8 mouse cellular contexts compared by ENCODE assay signal in the genomic region with DNA sequence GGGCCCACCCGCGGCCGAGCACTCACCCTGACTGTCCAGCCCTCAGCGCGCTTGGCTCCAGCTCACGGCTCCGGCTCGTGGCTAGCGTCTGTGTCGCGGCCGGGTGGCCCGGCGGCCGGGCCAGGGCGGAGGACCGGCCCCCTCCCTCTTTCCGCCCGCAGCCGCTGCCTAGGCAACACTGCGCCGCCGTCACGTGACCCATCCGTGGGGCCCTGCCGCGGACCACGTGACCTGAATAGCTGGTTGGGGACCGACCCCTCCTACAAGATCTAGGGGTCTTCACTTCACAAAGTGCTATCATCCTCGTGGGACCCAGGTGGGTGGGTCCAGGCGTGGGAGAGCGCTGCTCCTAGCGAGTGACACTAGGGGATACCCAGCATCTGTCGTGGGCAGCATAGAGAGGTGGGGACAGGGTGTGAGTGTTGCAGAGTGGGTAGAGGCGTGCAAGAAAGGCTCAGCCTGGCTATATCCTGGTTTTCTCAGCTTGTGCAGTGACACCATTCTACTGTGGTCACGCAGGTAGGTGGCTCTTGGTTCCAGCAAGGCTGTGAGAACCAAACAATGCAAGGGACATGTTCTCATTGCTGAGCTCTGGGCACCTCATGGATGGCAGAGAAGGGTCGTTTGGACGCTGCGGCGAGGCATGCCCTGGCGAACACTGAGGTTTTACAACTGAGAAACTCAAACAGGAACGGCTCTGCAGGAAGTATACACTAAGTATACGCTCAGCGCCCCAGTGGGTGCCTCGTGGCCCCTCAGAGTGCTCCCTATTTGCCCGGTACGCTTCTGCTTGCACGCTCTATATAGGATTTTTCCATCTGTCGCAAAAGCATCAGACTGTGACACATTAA. TPM values are rescaled to one million over a fixed set of nuclear protein-coding genes. Genes with fewer than 3 reads are reported as not detected.
DNase-seq lines count a peak whose midpoint lies in the region; ATAC-seq and TF ChIP-seq lines count a peak whose summit lies in the region.

A gene (minus strand): TSS at position 202 of the 851 bp plus-strand sequence.

- H3K9ac ChIP-seq in lung, embryonic 14.5 days: peak within 1 kb of the TSS; percentile 59

- H3K4me1 ChIP-seq in lung, embryonic 14.5 days (ENCODE audit: insufficient read depth): 0 out of 2 replicates have a peak, but pooled peaks cover 7% of the 10 kb centered on the region
- H3K4me1 ChIP-seq in olfactory bulb, adult 2 months (ENCODE audit: control insufficient read depth, insufficient read depth, low read length): peaks cover 26% of the 10 kb centered on the region

- H3K4me3 ChIP-seq in lung, embryonic 14.5 days (ENCODE audit: low read depth, low read length): peak within 1 kb of the TSS; percentile 57
- H3K4me3 ChIP-seq in olfactory bulb, adult 2 months (ENCODE audit: insufficient read depth, low read depth, low read length): peak within 1 kb of the TSS; percentile 80

- H3K9me3 ChIP-seq in lung, embryonic 14.5 days (ENCODE audit: low read depth, low read length): no peaks in the 10 kb centered on the region; the same call in 1 of the 2 replicates

- no peaks in the 10 kb centered on the region for H3K36me3 ChIP-seq in lung, embryonic 14.5 days (ENCODE audit: insufficient read depth)

- 3% methylated on average over 47 of the region's 49 CpGs for WGBS in lung, embryonic 14.5 days
- 2% methylated on average over 49 of the region's 49 CpGs for WGBS in olfactory bulb, adult 2 months

- DNase-seq in MEL-GATA-1-ER (ENCODE audit: extremely low read depth, low read depth): peak; percentile 36
- DNase-seq in cerebellum, adult 9-10 months: peak; percentile 84
- DNase-seq in layer of hippocampus, adult 8-10 months (ENCODE audit: low spot score in 2 of 2): peak; percentile 81 to 83
- peak; percentile 89 for DNase-seq in lung, embryonic 14.5 days
- peak; percentile 84 to 89 for DNase-seq in thymus, adult 18-20 months

- TF ChIP-seq CTCF in lung, embryonic 14.5 days (IDR thresholded peaks at IDR 0.05; ENCODE audit: low read depth): no peak
- TF ChIP-seq CTCF in olfactory bulb, adult 2 months (IDR thresholded peaks at IDR 0.05; ENCODE audit: insufficient read depth, low read depth, low read length): no peak

- peak within 1 kb of the TSS; percentile 91 for H3K4me2 ChIP-seq in lung, embryonic 14.5 days

- H3K27ac ChIP-seq in lung, embryonic 14.5 days (ENCODE audit: low read depth): 0 out of 2 replicates have a peak within 1 kb of the TSS, but pooled peaks have one; percentile 3
- peak within 1 kb of the TSS; percentile 83 for H3K27ac ChIP-seq in olfactory bulb, adult 2 months (ENCODE audit: insufficient read depth, low read depth, low read length)

- no peaks in the 10 kb centered on the region for H3K27me3 ChIP-seq in lung, embryonic 14.5 days (ENCODE audit: insufficient read depth, low read length)

- peak; percentile 59 for ATAC-seq in frontal cortex, adult (ENCODE audit: low TSS enrichment)
- peak; percentile 47 for ATAC-seq in hematopoietic stem cell, adult 5-6 weeks (replicated peaks in 1 of 2; ENCODE audit: insufficient read depth in 1 of 2, low FRiP score in 2 of 2, low TSS enrichment in 1 of 2, low read depth in 1 of 2, poor library complexity in 2 of 2, severe bottlenecking in 2 of 2)
- ATAC-seq in lung, embryonic 14.5 days (ENCODE audit: insufficient read depth): peak; percentile 90

- TF ChIP-seq POLR2A in olfactory bulb, adult 2 months (IDR thresholded peaks at IDR 0.05; ENCODE audit: insufficient read depth, low read depth, low read length): peak; percentile 35; the same call in 1 of the 2 replicates

RNA-seq across cellular contexts. Expression of the gene that starts here (rescaled TPM):
- 25.8 and 26.5 TPM in 2 replicates for total RNA-seq in hematopoietic stem cell, adult 5-6 weeks (2017)
- total RNA-seq in layer of hippocampus, adult 8-10 months (2022): 100 to 1,000 TPM; 106 to 122 (median 118) TPM
- polyA plus RNA-seq in lung, embryonic 14.5 days (2014; fragmentation: Nextera tagmentation; extraction: Ambion mirVana): 7.0 and 7.1 TPM in 2 replicates
- not detected in 2 replicates for polyA plus RNA-seq in olfactory bulb, adult 2 months (2012; ENCODE audit: insufficient read depth, insufficient read length, low replicate concordance, missing spikeins)

Comparison
In these comparisons a context has a peak if more than half of its experiments do, and no peak if none do; other contexts are left out.
1. Peak in every context shown above with its lines: DNase-seq, ATAC-seq, H3K4me3 ChIP-seq and H3K27ac ChIP-seq.
2. DNase-seq: peak in every context shown above with its lines; median percentile 89 in lung, embryonic 14.5 days; 86 in thymus, adult 18-20 months; 84 in cerebellum, adult 9-10 months; 82 in layer of hippocampus, adult 8-10 months; 36 in MEL-GATA-1-ER.